Mouse (Mus musculus): ENCODE results near the gene Arid1b.
"Not testable (repeated sequence)": the region's sequence is repeated elsewhere in the genome, so short reads cannot be mapped to it uniquely, and the experiment has no call there.

Gene Arid1b

DNA sequence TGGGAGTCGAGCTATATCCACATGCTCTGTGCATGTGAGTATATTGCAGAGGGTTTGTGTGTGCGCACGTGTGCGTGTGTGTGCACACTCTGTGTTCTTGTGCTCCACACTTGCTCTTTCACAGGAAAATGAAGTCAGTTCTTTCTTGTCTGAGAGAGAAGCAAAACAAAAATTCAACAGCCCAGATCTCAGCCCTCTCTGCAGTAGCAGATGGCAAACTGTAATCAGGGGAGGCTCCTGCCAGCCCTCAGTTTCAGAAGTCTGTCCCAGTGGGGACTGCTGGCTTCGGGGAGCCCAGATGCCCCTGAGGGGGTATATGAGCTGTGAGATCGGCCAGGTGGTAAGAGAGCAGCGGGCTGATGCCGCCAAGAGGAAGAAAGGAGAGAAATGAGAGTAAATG, 90.0 kb downstream of the Arid1b start:
- in situ Hi-C loops (cut with MboI, MseI) = no loop called here

DNA sequence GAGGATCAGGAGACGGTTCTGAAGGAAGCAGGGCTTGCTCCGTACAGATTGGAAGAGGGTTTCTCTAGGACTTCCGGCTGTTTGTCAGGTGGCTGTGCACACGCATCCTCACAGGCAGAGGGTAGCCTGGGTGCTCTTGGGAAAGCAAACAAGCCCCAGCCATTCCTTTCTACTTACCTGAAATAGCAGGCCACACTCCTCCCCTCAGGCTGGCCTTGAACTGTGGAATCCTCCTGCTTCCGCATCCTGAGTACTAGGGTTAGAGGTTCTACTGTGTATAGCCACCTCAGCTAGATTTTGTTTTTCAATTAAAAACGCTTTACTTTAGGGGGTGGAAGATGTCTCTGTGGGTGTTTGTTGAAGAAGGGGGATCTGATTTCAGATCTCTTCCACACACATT, 90.9 kb downstream of the Arid1b start:
- in situ Hi-C loops (cut with MboI, MseI) = no loop called here

DNA sequence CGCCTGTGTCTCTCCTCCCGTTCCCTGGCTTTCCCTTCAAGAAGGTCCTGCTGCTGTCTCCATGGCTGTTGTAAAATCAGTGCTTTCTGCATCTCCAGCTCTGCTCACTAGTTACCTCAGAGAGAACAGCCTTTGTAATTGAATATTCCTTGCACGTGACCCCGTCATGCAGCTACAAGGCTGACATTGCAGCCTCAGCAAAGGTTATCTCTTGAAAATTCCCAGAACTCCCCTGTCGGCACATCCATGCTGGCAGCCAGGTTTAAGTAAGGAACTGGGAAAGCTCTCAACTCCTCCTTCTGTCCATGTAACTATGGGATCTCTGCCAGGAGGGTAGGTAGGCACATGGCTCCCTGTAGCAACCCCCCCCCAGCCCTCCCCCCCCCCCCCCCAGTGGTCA, 91.8 kb downstream of the Arid1b start:
- in situ Hi-C loops (cut with MboI, MseI) = no loop called here

DNA sequence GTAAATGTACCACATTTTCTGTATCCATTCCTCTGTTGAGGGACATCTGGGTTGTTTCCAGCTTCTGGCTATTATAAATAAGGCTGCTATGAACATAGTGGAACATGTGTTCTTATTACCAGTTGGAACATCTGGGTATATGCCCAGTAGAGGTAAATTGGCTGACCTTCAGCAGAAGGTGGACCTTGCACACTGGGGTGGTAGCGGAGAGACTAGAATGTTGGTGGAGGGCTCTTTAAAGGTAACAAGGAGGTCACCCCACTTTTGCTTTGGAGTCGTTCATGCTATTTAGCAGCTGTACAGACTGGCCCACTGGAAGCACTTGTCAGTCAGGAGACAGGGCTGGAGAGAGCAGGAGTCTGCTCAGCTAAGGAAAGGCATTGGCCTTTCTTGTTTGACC, 94.1 kb downstream of the Arid1b start:
- in situ Hi-C loops (cut with MboI, MseI) = not testable (repeated sequence)

DNA sequence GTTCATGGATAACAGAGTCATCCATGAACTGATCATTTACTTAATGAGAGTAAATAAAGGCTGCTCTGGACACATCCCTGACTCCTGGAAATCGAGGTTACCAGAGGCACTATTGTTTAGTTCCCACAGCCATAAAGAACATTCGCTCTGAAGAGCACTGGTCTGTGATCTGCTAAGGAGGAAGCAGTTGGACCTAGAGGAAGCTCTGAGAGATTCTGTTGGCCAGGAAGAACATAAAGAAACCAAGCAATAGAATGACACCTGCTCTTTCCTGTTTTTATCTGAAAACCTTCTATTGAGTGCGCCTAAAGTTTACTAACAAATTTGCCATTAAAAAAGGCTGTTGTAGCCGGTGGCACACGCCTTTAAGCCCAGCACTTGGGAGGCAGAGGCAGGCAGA, 94.7 kb downstream of the Arid1b start:
- in situ Hi-C loops (cut with MboI, MseI) = no loop called here

DNA sequence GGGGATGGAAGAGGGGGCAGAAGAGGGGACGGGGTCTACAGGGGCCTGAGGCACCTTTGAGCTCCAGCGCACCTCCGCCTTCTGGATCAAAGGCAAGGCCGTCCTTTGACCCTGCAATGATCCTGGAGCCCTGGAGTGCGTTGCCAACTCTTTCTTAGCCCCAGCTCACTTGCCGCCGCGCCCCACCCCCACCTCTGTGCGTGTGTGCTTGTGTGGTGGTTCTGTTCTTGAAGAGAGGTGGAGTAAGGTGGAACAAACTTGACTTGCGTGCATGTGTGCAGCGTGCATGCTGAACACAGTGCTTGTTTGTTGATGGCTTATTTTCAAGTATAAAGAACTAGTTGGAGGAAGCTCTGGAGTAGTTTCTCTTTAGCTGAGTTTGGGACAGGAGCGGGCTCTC, 95.4 kb downstream of the Arid1b start:
- in situ Hi-C loops (cut with MboI, MseI) = no loop called here

DNA sequence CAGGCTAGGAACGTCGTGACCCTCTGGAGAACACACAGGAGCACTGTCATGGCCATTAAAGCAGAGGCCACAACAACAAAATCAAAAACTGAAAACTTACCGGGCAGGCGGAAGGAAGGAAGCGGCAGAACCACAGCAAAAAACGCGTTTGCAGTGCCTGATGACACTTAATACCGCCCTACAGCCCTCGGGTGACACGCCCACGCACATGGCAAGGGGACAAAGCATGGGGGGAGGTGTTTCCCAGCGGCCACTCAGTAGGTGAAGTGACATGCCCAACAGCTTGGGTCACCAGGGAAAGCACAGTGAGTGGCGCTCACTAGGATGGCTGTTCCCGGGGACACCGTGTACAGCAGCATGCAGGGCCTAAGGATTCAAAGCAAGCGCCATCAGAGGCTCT, 97.4 kb downstream of the Arid1b start:
- in situ Hi-C loops (cut with MboI, MseI) = no loop called here

DNA sequence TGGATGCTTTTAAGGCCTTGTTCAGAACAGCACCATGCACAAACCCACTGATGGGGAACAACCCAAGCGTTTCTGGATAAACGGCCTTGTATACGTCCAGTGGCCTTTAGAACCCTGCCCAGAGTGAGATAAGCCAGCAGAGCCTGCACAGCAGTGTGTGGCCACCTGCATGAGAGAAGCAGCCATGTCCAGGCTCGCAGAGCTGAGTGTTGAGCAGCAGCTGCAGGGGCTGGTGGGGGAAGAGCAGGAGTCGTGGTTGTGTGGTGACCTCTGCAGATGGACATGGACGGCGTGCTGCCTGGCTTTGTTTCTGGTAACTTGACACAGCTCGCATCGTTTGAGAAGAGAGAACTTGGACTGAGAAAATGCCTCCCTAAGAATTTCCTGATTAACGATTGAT, 97.8 kb downstream of the Arid1b start:
- in situ Hi-C loops (cut with MboI, MseI) = no loop called here

DNA sequence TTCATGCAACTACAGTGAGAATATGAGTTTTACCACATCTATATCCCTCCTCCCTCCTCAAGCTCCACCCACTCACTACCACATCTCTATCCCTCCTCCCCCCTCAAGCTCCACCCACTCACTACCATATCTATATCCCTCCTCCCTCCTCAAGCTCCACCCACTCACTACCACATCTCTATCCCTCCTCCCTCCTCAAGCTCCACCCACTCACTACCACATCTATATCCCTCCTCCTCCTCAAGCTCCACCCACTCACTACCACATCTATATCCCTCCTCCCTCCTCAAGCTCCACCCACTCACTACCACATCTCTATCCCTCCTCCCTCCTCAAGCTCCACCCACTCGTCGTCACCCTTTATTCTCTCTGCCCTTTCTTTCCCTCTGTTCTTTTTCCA, 99.2 kb downstream of the Arid1b start:
- in situ Hi-C loops (cut with MboI, MseI) = not testable (repeated sequence)

DNA sequence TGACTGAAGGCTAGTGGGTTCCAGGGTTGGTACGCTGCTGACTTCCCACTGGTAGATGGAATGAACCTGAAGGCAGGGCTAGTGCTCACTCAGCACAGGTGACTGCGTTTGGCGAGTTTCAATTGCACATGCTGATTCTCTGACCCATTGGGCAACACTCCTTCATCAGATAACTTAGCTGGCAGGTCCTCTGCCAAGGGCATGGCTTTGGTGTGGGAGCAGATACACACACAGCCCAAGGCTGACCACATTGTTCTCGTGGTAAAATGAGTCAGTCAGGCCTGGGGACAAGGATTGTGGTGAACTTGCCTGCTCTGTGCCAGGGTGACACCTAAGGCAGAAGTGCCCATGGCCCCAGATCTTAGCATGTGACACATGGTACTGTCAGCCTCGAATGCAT, 100.5 kb downstream of the Arid1b start:
- in situ Hi-C loops (cut with MboI, MseI) = no loop called here

DNA sequence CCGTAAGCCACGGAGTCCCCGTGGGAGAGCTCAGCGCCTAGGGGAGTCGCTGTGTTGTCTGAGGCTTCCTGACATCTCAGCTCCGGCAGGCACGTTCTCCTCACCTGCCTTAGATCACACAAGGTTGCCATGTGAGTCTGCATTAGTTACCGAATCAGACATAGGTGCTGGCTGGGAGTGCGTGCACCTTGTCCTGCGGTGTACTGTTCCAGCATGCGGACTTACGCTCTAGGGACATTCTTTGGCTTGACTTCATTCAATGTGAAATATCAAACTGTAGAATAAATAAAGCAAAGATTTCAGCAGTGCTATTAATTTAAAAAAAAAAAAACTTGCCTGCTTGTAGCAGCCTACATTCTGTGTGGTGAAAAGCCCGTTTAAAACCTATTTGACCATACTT, 101.6 kb downstream of the Arid1b start:
- in situ Hi-C loops (cut with MboI, MseI) = no loop called here

DNA sequence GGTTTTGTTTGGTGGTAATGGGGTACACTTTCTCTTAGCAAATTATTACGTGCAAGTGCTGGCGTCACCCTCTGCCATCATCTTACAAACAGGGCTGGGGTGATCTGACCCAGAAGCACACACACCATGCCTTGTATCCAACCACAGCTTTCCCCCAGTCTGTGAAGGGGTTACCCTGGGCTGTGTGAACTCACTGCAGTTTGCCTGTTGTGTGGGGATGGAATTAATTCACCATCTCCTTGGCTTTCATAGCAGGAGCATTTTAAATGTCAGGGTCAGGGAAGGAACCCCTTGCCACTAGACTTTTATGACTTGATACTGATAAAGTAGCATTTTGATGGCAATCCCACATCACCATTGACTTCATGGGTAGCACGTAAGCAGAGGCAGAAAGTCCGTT, 102.9 kb downstream of the Arid1b start:
- in situ Hi-C loops (cut with MboI, MseI) = no loop called here

DNA sequence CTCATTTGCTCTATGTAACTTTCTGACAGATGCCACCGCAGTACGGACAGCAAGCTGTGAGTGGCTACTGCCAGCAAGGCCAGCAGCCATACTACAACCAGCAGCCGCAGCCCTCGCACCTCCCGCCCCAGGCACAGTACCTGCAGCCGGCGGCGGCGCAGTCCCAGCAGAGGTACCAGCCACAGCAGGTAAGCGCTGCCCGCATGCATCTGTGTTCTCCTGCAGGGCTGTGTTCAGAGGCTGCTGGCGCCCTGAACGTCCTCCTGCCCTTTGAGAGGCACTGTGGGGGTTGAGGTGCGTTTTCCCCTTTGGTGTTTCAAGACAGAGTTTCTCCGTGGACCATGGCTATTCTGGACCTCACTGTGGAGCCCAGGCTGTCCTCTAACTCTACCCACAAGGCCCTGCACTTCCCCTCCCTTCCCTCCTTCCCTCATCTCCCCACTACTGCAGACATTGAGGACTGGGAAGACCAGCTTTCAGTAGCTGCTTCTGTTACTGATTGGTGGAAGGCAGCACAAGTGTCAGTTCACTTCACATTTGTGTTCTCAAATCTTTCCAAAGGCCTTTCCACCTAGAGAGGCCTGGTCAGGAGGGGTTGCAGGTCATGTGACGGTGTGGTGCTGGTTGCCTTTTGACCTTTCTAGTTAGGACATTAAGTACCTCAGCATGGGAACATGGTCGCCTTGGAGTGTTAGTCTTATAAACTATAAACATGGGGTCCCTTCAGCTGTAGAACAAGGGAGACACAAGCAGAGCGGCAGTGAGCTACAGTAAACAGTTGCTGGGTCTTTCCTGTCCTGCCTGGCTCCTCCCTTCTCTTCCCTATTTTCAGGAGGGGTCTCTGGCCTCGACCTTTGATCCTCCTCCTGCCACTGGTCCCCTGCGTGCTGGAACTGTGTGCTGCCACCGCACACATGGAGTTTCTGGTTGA, 103.7 kb downstream of the Arid1b start:
- in situ Hi-C loops (cut with MboI, MseI) = no loop called here

DNA sequence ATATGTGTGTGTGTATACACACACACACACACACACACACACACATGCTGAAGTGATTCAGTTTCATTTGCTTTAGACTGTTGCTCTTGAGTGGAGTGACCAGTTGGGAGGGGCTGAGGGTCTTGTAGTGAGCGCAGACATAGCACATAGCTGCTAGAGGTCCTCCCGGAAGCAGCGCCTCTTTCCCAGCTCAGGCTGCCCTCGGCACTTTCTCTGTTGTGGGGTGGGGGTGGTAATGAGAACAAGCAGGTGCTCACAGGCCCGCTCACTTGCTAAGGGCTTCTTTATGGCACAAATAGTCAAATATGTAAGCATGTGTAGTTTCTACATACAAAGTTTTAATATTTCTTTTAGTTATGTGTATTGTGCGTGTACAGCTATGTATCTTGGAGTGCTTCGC, 104.6 kb downstream of the Arid1b start:
- in situ Hi-C loops (cut with MboI, MseI) = no loop called here

DNA sequence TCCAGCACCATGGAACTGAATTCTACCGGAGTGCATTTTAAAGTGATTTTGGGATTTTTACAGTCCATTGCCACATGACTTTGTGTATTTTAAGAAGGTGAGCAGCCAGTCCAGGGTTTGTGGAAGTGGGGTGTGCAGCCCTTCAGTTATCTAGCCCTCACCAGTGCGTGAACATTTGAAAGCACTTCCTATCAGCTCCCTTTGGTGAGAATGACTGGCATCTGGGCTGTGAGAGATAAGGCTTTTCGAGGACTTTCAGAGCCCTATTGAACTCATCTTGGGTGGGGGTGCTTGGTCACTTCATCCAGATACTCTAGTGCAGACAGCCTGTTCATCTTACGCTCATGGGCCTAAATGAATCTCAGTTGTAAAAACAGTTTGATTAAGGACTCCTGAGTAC, 105.1 kb downstream of the Arid1b start:
- in situ Hi-C loops (cut with MboI, MseI) = no loop called here

DNA sequence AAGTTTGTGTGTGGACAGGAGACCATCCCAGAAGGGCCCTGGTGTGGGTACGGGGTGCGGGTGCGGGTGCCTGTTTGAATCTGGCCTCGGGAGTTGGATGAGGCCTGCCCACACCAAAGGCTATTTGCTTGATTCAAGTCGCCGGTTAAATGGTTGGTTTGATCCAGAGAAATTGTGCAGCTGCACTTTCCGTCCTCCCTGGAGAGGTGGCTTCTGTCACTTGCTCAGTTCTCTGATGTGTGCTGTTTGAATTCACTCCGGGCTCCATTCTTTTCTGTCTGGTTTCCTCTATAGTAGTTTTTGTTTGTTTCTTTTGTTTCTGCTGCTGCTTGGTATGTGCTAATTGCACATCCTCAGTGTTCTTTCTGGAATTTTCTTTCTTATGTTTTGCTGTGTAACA, 107.0 kb downstream of the Arid1b start:
- in situ Hi-C loops (cut with MboI, MseI) = no loop called here

DNA sequence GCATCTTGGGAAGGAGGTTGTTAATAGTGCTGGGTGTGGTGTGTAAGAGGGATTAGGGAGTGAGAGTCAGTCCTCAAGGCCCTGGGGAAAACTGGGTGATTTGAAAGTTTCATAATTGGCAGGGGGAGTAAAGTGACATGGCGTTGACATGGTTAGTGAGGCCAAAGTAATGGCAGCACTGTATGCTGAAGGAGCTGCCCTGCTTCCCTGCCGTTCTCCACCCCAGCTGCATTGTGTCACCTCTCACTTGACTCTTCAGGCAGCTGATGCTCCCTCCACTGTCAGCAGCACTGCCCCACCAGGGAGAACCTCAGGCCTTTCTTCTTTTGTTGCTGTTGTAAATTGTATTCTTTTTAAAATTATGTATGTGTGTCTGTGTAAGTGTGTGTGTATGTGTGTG, 107.8 kb downstream of the Arid1b start:
- in situ Hi-C loops (cut with MboI, MseI) = no loop called here

DNA sequence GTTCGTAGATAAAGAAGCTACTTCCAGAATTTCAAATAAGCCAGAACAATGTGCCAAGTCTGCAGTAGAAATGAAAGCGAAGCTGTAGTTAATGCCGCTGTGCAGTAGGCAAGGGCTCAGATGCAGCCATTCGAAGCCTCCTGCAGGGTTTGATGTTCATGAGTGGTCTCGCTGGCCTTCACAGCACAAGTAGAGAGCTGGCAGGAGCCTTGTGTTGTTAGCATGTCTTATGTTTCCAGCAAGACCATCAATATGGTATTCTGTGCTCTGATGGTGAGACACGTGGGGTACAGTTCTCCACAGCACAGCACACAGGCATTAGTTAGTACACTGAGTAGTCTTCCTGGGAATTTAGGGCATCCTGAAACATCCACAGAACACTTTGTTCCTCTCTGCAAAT, 111.6 kb downstream of the Arid1b start:
- in situ Hi-C loops (cut with MboI, MseI) = no loop called here

DNA sequence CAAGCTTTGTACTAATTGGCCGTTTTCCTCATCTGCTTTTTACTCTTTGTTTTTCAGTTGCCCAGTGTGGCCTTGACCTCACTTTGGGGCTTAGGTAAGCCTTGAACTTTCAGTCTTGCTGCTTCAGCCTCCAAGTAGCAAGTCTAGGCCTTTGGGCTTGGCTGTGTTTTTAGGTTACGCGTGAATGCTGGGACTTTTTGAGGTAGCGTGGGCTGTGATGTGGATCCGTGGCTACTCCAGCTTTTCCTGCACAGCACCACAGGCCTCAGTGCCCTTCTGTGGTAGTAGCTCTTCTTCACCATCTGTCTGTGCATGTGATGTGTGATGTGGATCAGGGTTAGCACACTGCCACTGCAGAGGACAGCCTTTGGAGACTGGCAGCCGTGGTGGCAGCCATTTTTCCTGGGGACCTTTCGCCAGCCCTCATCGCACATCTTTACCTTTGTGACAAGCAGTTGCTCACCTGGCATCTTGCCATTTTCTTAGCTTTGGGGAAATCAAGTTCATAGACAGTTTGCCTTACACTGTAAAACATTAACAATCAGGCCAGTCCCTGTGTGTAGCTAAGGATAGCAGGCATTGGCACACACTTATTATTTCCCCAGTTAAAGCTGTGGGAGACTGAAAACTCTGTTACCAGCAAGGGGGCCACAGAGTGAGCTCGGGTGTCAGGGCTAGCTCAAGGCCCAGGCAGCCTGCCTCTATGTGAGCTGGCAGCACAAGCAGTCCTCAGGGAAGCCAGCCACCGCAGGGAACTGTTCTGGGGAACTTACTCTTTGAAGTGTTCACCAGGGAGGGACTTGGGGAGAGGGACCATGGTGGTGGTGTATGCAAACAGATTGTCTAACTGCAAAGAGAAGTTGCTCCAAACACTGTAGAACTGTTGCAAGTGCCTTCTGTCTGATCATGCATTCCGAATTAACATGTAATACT, 112.4 kb downstream of the Arid1b start:
- in situ Hi-C loops (cut with MboI, MseI) = no loop called here

DNA sequence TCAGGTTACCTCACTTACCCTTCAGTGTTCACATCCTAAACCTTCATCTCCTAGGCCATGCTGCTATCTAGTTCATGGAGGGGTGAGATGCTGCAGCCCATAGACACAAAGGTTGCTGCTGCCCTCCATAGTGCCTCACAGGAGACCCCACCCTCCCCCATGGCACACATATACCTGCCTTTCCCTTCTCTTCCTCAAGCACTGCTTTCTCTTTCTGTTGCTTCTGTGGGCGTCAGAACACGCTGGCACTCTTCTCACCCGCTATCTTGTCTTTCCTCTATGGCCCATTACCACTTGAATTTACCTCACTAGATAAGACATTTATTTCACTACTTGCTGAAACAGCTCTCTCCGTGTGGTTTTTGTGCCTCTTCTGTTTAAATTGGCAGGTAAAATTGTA, 113.4 kb downstream of the Arid1b start:
- in situ Hi-C loops (cut with MboI, MseI) = no loop called here

DNA sequence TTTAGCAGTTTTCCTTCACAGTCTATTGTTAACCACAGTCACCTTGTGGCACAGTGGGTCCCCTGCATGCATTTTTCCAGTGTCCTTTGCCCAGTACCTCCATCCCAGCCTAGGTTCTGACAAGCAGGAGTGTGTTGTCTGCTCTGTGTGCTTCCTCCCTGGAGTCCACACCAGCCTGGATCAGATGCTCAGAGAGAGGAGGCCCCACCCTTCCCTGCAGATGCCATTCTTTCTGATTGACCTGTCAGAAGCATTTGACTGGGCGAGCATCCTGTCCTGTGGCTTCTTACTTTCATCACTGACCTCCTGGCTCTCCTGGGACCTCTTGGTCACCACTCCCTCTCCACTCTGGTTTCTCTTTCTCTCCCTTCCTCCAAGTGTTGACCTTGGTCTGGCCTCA, 113.9 kb downstream of the Arid1b start:
- in situ Hi-C loops (cut with MboI, MseI) = no loop called here

DNA sequence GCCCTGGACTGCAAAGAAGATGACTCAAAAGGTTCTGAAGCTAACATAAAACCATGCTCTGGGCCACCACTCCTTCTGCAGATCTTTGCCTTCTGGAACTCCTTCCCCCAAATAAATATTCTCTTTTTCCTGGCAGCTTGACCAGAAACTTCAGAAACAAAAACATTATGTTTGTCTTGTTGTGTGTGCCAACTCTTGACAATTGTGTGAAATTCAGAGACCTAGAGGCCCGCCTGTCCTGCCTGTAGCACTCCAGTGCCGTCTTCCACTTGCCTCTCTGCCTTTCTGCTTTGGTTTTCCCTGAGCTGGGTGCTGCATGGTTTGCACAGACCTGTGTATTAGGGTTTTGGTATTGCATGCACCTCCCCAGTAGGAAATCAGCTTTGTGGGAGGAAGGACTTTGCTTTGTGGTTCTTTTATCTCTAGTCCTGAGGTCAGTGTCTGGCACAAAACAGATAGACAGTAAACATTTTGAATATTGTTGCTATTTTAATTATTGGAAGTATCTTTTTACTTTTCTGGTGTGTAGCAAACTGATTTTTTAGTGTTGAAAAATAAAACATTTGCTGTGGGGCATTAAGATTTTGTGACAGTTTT, 114.5 kb downstream of the Arid1b start:
- in situ Hi-C loops (cut with MboI, MseI) = no loop called here

Data from regulatory T cell (primary cell).